Mouse (Mus musculus) spleen, postnatal 4 days (tissue): Measurements from ENCODE around the gene Cdh26.

ENCODE experiments used
- DNase-seq, 2 experiments: peaks; one replicate each; pipeline ENCODE4 v3.0.0; 2022; ENCODE audit warnings: low spot score in 2 of 2

The Cdh26 gene

DNA sequence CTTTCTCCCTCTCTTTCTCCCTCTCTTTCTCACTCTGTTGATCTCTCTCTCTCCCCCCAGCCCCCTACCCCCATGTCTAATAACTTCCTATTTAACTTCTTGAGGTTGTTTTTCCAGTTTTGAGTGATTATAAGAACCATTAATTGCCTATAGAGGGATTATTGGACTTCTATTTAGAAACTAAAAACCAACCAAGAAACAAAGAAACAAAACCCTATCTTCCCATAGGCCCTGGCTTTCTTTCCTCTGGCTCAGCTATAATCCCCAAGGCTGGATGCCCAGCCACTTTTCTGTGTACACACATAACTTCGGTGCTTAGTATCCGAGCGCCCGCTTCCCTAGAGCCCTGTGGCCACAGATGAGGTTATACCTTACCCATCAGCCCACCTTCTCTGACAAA, at the start of gene Cdh26:
Cdh26 (plus strand) TSS at position 301 of the 400 bp plus-strand sequence.
- DNase-seq: no peak

DNA sequence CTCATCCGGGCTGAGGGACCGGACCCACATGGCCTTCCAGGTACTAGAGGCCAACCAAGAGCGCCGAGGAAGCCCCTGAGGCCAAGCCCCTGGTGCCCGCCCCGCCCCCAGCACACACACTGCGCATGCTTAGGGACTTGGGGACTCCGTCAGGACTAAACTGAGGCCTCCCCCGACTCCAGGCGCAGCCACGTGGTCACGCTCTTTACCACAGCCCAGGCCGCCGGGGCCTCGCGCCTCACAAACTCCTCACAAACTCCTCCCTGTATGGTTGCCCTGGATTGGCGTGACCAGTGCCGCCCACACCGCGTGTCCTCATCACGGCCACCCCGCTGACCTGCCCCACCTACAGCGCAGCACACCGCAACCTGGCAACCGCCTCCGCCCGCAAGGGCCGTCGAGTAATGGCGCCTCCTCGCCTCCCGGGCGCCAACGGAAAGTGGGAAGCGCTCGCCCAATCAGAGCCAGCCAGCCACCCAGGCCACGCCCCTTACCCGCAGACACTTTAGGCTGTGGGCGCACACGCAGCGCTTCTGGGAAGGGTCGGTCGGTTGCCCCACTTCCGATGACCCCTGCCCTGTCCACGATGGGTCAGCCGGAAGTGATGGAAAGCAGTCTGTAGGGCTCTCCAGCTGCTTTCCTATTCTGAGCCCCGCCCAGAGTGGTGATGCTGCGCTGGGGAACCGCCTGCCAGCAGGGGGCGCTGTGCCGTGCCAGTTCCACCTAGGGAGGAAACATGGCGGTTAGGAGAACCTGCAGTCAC, 23.1 kb upstream of the Cdh26 start, which contains the start of gene Sycp2:
Sycp2 (minus strand) TSS at position 633 of the 763 bp plus-strand sequence.
- peak in 1 of 2 experiments; percentile 70 for DNase-seq

DNA sequence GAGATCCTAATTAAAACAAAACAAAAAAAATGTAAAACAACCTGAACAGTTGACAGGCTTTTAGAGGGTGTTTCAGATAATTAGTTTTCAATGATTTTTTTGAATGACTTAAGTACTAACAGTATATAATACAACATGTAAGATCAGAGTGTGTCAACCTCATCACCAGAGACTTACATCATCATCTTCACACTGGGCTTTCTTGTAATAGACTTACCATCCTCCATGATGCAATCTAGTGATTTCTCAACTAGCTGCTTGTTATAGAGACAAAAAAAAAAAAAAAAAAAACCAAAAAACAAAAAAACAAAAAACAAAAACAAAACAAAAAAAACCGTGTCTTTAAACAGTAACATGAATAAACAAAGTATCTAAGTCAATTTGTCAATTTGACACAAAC, 21.3 kb upstream of the Cdh26 start:
- DNase-seq: no peak

DNA sequence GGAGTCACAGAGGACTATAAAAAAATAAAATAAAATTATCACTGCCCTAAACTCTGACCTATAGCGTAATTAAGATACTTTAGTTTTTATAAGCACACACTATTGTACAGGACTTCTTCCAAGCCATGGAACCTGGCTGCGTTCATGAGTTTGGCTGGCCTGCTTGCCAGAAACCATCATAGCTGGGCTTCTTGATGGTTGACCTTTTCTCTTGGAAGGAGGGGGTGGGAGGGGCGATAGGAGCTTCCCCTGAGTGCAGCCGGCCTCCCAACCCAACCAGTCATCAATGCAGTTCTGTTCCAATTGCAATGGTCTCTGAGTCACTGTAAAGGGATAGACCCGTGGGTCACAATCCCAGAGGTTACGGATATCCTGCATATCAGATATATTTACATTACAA, 20.0 kb upstream of the Cdh26 start:
- DNase-seq: peak in 1 of 2 experiments; percentile 48

DNA sequence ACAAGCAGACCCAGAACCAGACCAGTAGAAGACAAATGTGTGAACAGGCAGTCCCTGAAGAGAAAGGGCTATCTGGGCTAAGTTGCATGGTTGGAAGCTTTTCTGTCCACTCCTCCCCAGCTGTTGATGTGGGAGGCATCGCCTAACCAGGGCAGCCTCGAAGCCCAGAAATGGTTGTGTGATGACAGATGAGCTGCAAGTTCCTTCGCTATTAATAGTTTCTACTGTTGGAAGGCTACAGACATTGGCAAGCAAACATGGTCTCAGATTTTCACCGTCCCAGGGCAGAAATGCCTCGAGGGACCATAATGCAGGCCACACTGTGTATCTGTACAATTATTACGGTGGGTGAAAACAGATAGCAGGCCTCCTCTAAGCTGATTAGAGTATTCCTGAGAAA, 17.7 kb upstream of the Cdh26 start:
- peak in 1 of 2 experiments; percentile 43 for DNase-seq

DNA sequence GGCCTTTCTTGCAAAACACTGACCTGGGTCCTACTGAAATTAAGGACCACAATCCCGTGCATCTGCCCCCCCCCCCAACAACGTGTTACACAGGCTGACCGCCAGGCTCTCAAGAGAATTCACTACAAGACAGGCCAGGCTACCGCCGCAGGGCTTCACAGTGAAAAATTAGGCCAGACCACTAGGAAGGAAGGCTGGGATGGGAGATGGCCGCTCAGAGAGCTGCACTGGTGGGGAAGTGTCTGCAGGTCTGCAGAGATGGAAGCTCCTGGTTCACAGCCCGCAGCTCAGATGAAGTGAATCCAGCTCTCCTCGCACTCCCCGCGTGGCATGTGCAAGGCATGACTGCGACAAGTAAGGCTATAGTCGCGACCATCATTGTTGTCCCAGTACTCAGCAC, 17.2 kb upstream of the Cdh26 start:
- peak in 1 of 2 experiments; percentile 59 for DNase-seq

DNA sequence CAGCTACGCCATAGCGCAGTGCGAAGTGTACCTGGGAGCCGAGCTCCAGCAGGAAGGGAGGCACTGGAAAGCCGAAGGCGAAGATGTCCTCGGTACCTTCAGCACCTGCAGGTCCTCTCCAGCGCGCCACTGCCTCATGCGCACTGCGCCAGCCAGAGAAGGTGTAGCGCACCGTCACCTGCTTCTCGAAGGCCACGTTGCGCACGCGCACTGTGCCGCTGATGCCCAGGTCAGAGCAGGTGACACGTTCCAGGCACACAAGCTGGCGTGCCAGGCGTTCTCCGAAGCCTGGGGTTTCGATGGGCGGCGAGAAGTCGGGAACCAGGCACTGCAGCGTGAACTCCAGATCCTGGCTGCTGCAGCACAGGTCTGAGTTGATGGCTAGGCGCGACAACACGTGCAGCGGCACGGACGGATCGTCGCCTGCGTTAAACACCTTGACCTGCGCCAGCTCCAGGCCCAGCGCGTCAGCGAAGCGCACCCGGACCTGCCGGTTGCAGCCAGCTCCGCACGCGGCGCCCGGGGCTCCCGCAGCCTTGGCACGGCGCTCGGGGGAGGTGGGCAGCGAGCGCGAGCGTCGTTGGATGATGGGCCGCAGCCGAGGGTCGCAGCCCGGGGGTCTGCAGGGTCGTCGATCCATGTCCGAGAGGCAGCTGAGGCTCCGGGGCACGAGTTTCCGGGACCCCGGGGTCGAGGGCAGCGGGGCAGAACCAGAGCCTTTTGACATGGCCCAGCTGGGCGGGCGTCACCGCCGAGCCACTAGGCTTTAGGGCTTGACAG, 16.7 kb upstream of the Cdh26 start:
- DNase-seq: peak in 1 of 2 experiments; percentile 63

DNA sequence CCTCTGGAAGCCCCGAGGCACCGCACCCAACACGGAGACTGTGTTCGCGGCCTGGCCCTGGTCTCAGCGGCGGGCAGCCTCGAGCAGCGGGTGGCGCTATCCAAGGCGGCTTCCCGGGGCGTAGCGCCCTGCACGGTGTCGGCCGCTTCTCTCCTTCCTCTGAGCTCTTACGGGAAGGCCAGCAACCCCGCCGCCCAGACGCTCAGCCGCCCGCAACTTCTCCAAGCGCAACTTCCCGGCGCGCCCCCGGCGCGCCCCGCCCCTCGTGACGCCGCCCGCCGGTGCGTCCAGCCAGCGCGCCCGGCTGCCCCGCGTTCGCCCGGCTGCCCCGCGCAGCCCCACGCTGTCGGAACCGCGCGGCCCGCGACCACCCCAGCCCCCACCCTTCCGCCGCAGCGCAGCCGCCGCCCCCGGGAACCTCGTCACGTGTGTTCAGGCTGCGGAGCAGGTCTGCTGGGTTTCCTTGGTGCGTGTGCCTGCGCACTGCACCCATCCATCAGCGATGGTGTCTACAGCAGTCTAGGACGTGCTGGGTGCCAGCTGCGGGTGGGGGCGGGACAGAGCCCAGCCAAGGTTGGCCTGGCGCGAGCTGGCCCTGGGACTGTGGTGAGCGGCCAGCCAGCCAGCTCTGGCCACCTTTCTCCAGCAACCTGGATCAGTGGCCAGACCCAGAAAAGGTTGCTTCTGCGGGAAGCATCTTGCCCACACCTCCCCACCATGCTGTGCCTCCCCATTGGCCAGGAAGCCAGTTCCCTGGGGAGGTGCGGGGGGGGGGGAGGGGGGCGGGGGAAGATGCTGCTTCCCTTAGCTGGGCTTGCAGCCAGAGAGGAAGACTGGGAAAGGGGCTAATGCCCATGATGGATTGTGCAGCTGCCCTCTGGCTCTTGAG, 15.8 kb upstream of the Cdh26 start, which contains the start of the genes Ppp1r3d and Fam217b:
Ppp1r3d (minus strand) TSS at position 212 of the 889 bp plus-strand sequence.
Fam217b (plus strand) TSS at position 264 of the 889 bp plus-strand sequence.
- peak; percentile 39 to 73 for DNase-seq

DNA sequence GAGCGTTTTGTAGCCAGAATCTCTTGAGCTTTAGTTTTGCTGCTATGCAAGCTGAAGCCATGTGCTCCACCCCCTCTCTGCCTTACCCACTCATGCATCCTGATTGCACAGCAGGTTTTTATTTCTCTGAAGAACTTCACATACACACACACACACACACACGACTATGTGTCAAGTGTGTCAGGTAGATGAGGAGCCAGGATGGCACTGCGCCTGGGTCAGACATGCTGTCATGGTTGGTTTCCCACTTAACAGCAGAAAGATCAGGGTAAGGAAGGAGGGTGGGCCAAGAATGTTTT, 15.2 kb upstream of the Cdh26 start:
- no peak for DNase-seq

DNA sequence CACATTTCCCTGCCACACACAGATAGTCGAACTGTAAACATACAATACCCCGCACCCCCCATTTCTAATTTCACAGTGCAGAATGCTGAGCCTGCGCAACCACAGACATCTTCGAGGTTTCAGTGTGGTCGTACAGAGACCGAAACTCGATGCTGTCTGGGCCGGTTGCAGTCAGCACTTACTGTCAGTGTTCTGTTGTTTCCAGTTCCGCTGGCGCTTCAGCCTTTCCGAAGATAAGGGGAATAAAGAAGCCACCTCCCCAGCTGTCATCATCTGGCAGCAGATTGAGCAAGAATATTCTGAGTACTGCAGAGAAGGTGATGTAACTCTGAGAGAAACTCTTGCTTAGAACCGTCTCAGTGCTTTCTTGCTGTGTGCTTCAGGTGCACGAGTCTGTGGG, 13.9 kb upstream of the Cdh26 start:
- peak; percentile 36 to 64 for DNase-seq

DNA sequence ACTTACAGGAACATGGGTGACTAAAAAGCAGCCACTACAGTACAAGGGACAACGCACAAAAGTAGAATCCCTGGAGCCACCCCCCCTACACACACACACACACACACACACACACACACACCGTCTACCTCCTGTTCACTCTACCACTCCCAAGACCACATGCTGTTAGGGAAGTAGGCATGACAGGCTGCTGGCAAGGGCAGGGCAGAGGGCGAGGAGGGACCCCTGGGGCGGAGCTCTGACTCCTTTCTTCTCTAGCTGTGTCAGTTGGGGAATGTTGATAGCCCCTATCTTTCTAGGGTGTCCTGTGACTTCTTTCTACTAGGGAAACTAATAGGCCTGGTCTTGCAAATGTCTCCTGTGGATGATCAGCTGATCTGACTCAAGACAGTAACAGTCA, 13.4 kb upstream of the Cdh26 start:
- peak; percentile 45 to 64 for DNase-seq

DNA sequence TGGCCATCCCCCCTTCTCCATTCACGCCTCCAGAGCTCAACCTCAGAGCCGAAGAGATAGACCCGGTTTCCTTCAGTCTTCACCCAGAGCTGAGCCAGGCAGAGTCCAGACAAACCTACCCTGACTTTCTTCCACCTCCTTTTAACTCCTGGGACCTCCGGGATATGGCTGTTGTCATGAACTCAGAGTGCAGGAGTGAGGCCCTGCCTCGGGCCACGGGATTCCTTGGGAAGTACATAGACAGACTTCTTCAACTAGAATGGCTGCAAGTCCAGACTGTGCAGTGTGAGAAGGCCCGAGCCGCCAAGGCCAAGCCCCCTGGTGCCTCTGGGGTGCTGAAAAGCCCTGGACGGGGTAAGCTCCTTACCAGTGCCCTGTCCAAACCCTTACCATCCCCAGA, 9.8 kb upstream of the Cdh26 start:
- DNase-seq: peak; percentile 9 to 55

DNA sequence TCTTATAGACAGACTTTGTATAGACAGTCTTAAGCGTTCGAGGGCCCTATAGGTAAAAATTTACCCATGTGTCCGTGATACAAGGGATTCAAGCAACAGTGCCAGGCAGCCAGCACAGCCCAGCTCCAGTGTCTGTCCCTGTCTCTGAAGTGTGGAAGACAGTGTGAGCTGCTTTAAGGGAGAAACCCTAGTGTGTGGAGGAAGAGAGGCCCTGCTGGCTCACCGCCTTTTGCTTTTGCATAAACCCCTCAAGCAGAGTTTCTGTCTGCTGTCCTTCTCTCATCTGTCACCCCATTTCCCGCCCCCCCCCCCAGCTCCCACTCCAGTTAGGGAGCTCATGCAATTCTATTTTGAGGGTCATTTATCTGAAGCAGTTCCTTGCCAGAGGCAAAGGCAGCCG, 8.7 kb upstream of the Cdh26 start:
- peak; percentile 1 to 46 for DNase-seq

DNA sequence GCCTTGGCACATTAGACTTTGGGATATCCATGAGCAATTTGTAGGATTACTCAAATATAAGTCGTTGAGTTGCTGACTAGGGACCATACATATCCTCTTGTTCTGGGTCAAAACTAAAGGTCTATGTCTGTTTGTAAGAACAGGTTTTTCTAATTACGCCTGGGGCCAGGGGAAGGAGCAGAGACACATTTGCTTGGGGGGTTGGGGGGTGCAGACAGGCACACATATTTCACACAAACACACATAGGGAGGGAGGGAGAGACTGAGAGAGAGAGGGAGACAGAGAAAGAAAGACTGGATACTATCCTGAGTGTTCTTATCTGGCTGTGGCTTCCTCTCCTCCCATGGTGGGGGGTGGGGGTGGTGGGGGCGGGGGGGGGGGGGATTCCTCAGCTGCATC, 8.1 kb upstream of the Cdh26 start:
- DNase-seq: peak; percentile 4 to 17

DNA sequence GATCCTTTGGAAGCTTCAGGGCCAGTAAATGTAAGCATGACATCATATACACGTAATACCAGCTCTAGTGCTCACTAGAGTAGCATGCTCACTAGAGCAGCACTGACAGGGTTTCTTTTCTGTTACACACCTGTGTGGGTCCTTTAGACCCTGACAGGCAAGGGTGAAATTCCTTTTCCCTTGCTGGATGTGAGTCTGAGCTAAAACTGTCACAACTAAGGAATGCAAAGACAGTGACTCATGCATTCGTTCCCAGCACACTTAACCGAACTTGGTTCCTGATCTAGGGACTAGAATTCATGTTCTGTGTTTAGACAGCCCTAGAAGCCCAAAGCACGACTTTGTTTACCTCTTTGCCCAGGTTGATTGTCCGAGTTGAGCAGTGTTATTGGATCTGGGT, 7.1 kb upstream of the Cdh26 start:
- peak; percentile 1 to 25 for DNase-seq

DNA sequence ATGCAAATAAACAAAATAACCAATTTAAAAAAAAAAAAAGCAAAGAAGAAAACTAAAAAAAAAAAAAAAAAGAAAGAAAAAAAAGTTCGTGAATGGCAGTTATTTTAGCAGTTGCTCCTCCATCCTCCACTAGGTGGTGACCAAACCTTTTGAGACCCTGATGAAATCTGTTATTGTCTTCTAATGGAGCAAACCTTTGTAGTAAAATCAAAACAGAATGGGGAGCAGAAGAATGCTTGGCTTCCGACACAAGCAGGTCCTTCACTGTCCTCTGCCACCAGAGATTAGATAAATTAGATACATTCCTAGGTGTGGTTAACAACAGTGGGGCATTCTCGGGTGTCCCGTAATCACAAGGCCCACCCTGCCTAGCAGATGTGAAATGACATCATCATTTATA, 4.1 kb upstream of the Cdh26 start:
- DNase-seq: peak in 1 of 2 experiments; percentile 40

DNA sequence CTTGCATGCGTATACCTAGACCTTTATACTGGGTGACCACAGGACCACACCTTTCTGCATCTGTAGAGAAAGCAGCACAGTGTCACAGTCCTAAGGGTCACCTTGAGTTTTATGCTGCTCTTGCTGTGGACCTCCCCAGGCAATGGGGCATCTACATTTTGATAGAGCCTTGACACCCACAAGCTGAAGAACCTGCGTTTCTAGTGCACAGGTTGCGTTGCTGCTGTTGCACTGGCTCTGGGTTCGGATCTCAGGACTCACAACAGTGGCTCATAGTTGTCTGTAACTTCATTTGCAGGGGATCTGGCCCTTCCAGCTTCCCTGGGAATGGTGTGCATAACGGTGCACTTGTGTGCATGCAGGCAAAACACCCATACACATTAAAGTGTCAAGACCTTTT, 3.1 kb upstream of the Cdh26 start:
- peak in 1 of 2 experiments; percentile 23 for DNase-seq

DNA sequence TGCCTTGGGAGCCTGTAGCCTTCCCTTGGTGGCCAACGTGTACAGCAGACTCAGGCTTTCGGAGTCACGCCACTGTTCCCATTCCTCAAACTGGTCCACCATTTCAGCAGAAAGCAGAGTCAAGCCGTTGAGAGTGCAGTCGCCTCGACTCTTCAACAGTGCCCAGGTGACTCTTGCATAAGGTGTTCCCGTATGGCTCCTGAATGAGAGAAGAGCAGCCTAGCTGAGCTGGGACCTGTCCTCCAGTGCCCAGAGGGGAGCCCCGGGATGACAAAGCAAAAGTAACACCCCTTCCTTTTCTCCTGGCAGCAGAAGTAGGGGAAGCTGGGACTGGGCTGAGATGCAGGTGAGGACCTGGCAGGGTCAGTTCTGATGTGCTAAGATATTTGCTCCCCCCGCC, 2.1 kb upstream of the Cdh26 start:
- peak in 1 of 2 experiments; percentile 56 for DNase-seq

DNA sequence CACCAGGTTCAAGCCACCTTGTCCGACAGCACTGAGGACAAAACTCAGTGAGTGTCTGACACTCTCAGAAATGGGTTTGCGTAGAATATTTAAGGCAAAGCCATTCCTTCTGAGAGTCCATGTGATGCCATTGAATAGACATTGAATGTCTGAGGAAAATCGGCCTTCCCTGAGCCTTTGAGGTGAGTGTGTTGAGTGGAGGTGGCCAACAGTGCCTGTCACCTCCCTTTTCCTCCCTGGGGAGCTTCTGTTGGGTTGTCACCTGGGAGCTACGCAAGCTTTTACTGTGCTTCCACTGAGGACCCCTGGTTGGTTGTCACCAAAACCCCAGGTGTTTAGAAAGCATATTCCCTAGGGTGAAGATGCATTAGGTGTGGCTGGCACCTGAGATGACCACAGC, 1.7 kb upstream of the Cdh26 start:
- DNase-seq: no peak

DNA sequence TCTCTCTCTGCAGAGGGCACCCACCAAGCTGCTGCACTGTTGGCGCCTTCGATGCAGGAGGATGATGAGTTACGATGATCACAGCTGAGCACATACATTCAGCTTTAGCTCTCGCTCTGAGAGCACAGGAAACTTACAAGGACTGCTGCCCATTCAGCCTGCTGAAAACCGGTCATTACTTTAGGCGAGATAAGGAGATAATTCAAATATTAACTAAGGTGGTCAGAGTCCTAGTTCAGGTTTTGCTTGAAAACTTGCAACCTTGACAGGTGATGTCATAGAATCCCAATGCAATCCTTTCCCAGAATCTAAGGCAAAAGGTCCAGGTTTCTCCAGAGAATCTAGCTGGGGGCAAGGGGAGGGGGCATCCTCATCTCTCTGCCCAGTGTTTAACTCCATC, 905 bp upstream of the Cdh26 start:
- DNase-seq: no peak

DNA sequence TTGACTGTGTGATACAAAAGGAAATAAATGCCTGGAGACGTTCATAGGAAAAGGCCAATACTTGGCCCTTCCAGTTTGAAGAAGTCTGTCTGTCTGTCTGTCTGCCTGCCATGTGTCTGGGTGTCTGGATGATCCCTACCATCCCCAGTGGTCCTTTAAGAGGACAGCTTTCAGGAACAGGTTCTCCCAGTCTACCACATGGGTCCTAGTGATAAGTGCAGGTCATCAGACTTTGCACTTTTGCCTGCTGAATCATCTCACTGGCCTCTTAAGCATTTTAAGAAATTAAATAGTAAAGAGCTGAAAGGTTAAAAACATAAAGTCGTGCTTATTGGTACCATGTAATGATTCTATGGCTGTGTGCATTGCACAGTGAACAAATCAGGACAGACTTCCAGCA, 3.2 kb downstream of the Cdh26 start:
- no peak for DNase-seq

DNA sequence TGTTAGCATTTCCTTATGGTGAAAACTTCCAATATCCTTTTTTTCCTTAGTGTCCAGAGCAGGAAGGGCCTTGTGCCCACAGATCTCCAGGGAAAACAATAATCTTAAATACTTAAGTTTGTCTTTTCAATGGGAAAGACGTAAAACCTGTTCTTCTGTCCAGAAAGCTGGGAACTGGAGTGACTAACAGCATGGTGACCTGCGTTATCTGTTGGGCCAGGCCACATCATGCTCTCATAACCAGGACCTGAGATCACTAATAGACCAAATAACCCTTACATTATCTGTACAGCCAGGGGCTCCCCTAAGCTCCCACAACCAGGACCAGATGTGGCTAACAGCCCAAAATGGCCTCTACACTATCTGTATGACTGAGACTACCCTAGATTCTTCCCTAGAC, 3.6 kb downstream of the Cdh26 start:
- DNase-seq: no peak
